Mouse (Mus musculus) kidney, adult 2 months (tissue): ENCODE results near the gene Nlrp4f. TPM values are rescaled to one million over a fixed set of nuclear protein-coding genes. Genes with fewer than 3 reads are reported as not detected.

Experiments used
- DNase-seq: peaks from one replicate; pipeline ENCODE4 v3.0.0; 2021
- H3K27ac ChIP-seq: fragments of 200-500 bp; 2 replicates; pipeline ENCODE4 v1.5.1; 2012; ENCODE audit warnings: low read depth, low read length, control low read depth, inconsistent platforms; ENCODE audit not compliant: insufficient read depth
- H3K27me3 ChIP-seq: fragments of 200-500 bp; replicated peaks from 2 replicates; pipeline ENCODE4 v1.6.1; 2012; ENCODE audit warnings: mild to moderate bottlenecking, moderate library complexity, low read length, inconsistent platforms; ENCODE audit not compliant: control insufficient read depth, insufficient read depth
- H3K36me3 ChIP-seq: fragments of 200-500 bp; 2 replicates; pipeline ENCODE4 v1.6.1; 2012; ENCODE audit warnings: mild to moderate bottlenecking, moderate library complexity, low read length, inconsistent platforms; ENCODE audit not compliant: control insufficient read depth, insufficient read depth
- H3K4me1 ChIP-seq: fragments of 200-500 bp; 2 replicates; pipeline ENCODE4 v1.6.1; 2011; ENCODE audit warnings: low read length; ENCODE audit not compliant: control insufficient read depth, insufficient read depth
- H3K4me3 ChIP-seq: fragments of 200-500 bp; 2 replicates; pipeline ENCODE4 v1.5.1; 2011; ENCODE audit warnings: mild to moderate bottlenecking, low read depth, low read length, control low read depth; ENCODE audit not compliant: insufficient read depth
- CTCF ChIP-seq: fragments of 200-500 bp; conservative IDR thresholded peaks from 2 replicates; pipeline ENCODE4 v1.5.1; 2011; ENCODE audit warnings: low read depth, mild to moderate bottlenecking, control low read depth, low read length, moderate library complexity, mixed read lengths; ENCODE audit not compliant: insufficient read depth, insufficient read length
- POLR2A ChIP-seq: fragments of 200-500 bp; IDR thresholded peaks from one replicate; pipeline ENCODE4 v1.6.1; 2011; ENCODE audit warnings: low read depth, low read length, control low read depth
- WGBS: fragments of 180-500 bp; shearing (Covaris S2); methylation state at CpG from one replicate; pipeline ENCODE4 v1.1.7; 2018; 5-methylcytosine and 5-hydroxymethylcytosine counted together
- polyA plus RNA-seq: library from polyadenylated mRNA; depleted of rRNA; stranded (reverse); fragments of >200 nt; gene quantifications from 2 replicates; pipeline ENCODE4 v1.2.3, GENCODE M21; 2012; rRNA removed

Gene Nlrp4f
- 0.05 and 0.13 TPM in 2 replicates for polyA plus RNA-seq

- DNase-seq, result no peak
- Histone ChIP-seq H3K4me3 (no peak within 1 kb of the TSS), H3K27me3 (no peaks in the 10 kb centered on the region), H3K27ac (no peak within 1 kb of the TSS), H3K4me1 (no peaks in the 10 kb centered on the region), H3K36me3 (no peaks in the 10 kb centered on the region)
- no peak for TF ChIP-seq CTCF
- TF ChIP-seq POLR2A, result no peak
- WGBS, result 78% methylated on average over 10 of the region's 10 CpGs
Observed at GRCm38 (mm10) chr13:65205877-65206276, at the start of gene Nlrp4f. Nlrp4f (minus strand) TSS chr13:65205977.

GRCm38 (mm10) chr13:65243273-65243672 lies 37.5 kb upstream of the Nlrp4f start:
- no peaks in the 10 kb centered on the region for H3K36me3 ChIP-seq
- DNase-seq, result no peak
- no peak overlapping the region for H3K27ac ChIP-seq
- no peak overlapping the region for H3K4me3 ChIP-seq
- TF ChIP-seq CTCF (no peak), POLR2A (no peak)
- 95% methylated on average over 4 of the region's 4 CpGs for WGBS
- no peaks in the 10 kb centered on the region for H3K27me3 ChIP-seq
- no peaks in the 10 kb centered on the region for H3K4me1 ChIP-seq

- 38% methylated on average over 27 of the region's 27 CpGs for WGBS
- H3K36me3 ChIP-seq, result no peaks in the 10 kb centered on the region
- TF ChIP-seq CTCF, result no peak
- no peak for TF ChIP-seq POLR2A
- no peak for DNase-seq
- H3K4me1 ChIP-seq, result no peaks in the 10 kb centered on the region
- no peaks in the 10 kb centered on the region for H3K27me3 ChIP-seq
- no peak overlapping the region for H3K27ac ChIP-seq
- peak overlapping the region; percentile 66 for H3K4me3 ChIP-seq
Observed at GRCm38 (mm10) chr13:65242319-65242787, 36.6 kb upstream of the Nlrp4f start.

DNA sequence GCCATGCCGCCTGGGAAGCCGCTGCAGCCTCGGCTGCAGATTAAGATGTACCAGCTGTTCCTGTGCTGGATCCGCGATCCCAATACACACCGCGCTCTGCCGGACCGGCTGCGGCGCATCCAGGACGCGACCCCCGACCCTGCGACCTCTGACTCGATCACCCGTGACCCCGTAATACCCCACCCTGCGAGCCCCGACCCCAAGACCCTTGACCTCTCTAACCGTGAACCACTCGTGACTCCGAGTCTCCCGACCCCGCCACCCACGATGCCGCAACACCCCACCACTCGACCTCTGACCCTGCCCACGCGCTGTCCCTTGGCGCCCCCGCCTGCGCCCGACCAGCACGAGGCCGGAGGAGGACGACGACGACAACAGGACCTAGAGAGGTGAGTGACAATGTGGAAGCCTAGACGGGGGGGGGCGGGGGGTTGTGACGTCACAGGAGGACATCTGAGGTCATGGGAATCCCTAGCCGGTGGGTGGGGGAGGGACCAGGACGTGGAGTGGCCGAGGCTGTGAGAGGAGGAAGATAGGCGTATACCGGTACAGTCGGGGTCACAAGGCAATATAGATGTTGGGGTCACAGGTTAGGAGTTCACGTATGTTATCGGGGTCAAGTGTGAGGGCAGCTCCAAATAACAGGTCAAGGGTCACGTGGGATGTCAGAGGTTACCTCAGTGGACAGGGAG lies 36.0 kb upstream of the Nlrp4f start:
- WGBS, result 3% methylated on average over 51 of the region's 51 CpGs
- DNase-seq, result peak; percentile 10
- no peaks in the 10 kb centered on the region for H3K36me3 ChIP-seq

DNA sequence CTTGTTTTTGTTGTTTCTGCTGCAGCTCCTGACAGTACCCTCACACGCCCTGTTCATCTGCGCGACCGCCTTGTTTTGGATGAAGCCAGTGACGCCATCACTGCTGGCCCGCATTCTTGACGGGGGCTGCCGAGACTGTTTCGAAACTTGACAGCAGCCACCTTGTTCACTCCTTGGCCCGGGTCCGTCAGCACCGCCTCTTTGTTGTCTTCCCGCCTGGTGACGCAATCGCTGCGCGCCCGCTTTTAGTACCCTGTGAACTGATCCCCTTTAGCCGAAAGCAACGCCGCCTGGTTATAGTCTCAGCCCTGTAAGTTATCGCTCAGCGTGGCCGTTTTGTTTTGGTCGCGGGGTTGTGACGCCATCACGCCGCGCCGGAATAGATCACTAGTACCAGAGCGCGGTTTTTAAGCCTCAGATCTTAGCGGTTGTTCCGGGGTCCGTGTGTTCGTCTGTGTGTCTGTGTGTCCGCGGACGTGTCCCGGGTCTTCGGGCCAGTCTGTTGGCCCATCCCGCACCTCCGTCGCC lies 35.4 kb upstream of the Nlrp4f start:
- peak; percentile 97 for DNase-seq
- under 1% methylated on average over 45 of the region's 45 CpGs for WGBS
- Histone ChIP-seq H3K36me3 (no peaks in the 10 kb centered on the region), H3K4me1 (no peaks in the 10 kb centered on the region), H3K27me3 (no peaks in the 10 kb centered on the region), H3K4me3 (peak overlapping the region; percentile 66), H3K27ac (peak overlapping the region; percentile 75)
- TF ChIP-seq CTCF, result no peak
- TF ChIP-seq POLR2A, result no peak

More for the DNA sequence above, 36.0 kb upstream of the Nlrp4f start:
- Histone ChIP-seq H3K27ac (no peak overlapping the region), H3K4me3 (peak overlapping the region; percentile 66), H3K4me1 (no peaks in the 10 kb centered on the region), H3K27me3 (no peaks in the 10 kb centered on the region)
- TF ChIP-seq CTCF, result no peak
- no peak for TF ChIP-seq POLR2A

- H3K4me3 ChIP-seq, result peak overlapping the region; percentile 66
- DNase-seq, result peak; percentile 98
- H3K27me3 ChIP-seq, result no peaks in the 10 kb centered on the region
- no peaks in the 10 kb centered on the region for H3K4me1 ChIP-seq
- TF ChIP-seq CTCF (no peak), POLR2A (no peak)
- H3K36me3 ChIP-seq, result no peaks in the 10 kb centered on the region
- 1% methylated on average over 28 of the region's 28 CpGs for WGBS
- peak overlapping the region; percentile 75 for H3K27ac ChIP-seq
Observed at GRCm38 (mm10) chr13:65240509-65241098, 34.8 kb upstream of the Nlrp4f start.

DNA sequence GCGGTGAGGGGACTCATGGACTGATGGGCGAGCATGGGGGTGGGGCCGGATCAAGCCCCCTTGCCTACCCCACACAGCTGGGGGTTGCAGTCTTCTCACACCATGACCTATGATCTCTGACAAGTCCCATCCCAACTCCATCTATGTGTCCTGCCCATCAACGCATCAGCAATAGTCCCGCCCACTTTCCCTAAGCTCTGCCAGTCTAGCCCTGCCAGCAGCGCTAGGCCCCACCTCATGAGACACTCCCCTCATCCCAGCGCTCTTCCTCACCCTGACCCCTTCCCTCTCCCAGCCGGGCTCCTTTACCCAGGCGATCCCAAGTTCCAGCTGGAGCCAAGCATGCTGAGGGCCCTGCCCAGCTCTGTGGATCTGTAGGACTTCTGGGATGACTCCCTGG lies 31.4 kb upstream of the Nlrp4f start:
- Histone ChIP-seq H3K4me3 (no peak overlapping the region), H3K27ac (no peak overlapping the region), H3K4me1 (no peaks in the 10 kb centered on the region), H3K36me3 (no peaks in the 10 kb centered on the region), H3K27me3 (no peaks in the 10 kb centered on the region)
- 76% methylated on average over 9 of the region's 9 CpGs for WGBS
- TF ChIP-seq POLR2A (no peak), CTCF (no peak)
- no peak for DNase-seq
